9 mouse cellular contexts compared by ENCODE assay signal in the genomic region with DNA sequence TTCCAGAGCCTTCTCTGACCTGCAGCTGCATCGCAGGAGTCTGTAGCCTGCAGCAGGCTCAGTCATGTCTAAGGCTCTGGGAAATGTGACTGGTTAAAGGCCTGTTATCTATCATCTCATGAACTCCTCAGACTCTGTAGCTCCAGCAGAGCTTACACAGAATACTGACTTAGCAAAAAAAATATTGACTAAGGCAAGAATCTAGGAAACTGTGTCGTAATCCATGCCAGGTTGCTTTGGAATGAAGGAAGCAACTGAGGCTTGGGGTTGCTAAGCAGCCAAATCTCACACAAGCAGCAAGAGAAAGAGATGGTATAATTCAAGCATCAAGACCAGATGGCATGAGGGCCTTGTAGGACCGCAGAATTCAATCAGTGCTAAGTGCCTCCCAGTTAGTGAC.
A peak's percentile ranks its signal among the peaks of the same experiment; 100 is the strongest.
DNase-seq lines count a peak whose midpoint lies in the region; ATAC-seq and TF ChIP-seq lines count a peak whose summit lies in the region.
"Had no signal": no experiment of that assay in that cellular context is flagged by ENCODE, and none has a peak within 500 bp of the region (broad histone marks: within the 10 kb centered on the region; RNA-seq: fewer than 3 reads in every experiment).

No protein-coding gene starts in this region.

- H3K9ac ChIP-seq in forebrain, embryonic 16.5 days (replicated peaks; ENCODE audit: low read depth, low read length), result no peak overlapping the region
- no peak overlapping the region for H3K9ac ChIP-seq in forebrain, embryonic 12.5 days
- no peak overlapping the region for H3K9ac ChIP-seq in liver, embryonic 13.5 days
- H3K9ac ChIP-seq in limb, embryonic 14.5 days (ENCODE audit: low read depth, low read length, severe bottlenecking), result no peak overlapping the region
- H3K9ac ChIP-seq: lung, embryonic 15.5 days had no signal

- no peak overlapping the region for H3K27ac ChIP-seq in forebrain, embryonic 16.5 days (ENCODE audit: low read length)
- no peak overlapping the region for H3K27ac ChIP-seq in forebrain, embryonic 12.5 days
- peak overlapping the region; percentile 3; the same call in 1 of the 2 replicates for H3K27ac ChIP-seq in liver, embryonic 13.5 days
- H3K27ac ChIP-seq in limb, embryonic 14.5 days (replicated peaks; ENCODE audit: low read depth, low read length), result no peak overlapping the region
- H3K27ac ChIP-seq: lung, embryonic 15.5 days had no signal

- no peak for TF ChIP-seq POLR2A in limb, embryonic 14.5 days (IDR thresholded peaks at IDR 0.05; ENCODE audit: borderline replicate concordance, extremely low read depth, insufficient read depth, insufficient read length)

- no peaks in the 10 kb centered on the region for H3K27me3 ChIP-seq in forebrain, embryonic 16.5 days (replicated peaks; ENCODE audit: control insufficient read depth, insufficient read depth, low read length)
- H3K27me3 ChIP-seq in forebrain, embryonic 12.5 days, result 0 out of 2 replicates have a peak, but pooled peaks cover 5% of the 10 kb centered on the region
- 0 out of 2 replicates have a peak, but pooled peaks cover 2% of the 10 kb centered on the region for H3K27me3 ChIP-seq in liver, embryonic 13.5 days
- H3K27me3 ChIP-seq in limb, embryonic 14.5 days (ENCODE audit: control insufficient read depth, insufficient read depth, low read length), result no peaks in the 10 kb centered on the region
- H3K27me3 ChIP-seq: lung, embryonic 15.5 days had no signal

- no peak overlapping the region for H3K4me3 ChIP-seq in forebrain, embryonic 16.5 days (replicated peaks; ENCODE audit: low read length)
- H3K4me3 ChIP-seq in forebrain, embryonic 12.5 days (replicated peaks), result no peak overlapping the region
- no peak overlapping the region for H3K4me3 ChIP-seq in liver, embryonic 13.5 days (replicated peaks)
- H3K4me3 ChIP-seq in limb, embryonic 14.5 days (replicated peaks; ENCODE audit: low read length), result no peak overlapping the region
- H3K4me3 ChIP-seq: lung, embryonic 15.5 days had no signal

- no peaks in the 10 kb centered on the region for H3K36me3 ChIP-seq in forebrain, embryonic 16.5 days (ENCODE audit: control insufficient read depth, insufficient read depth)
- H3K36me3 ChIP-seq in forebrain, embryonic 12.5 days (replicated peaks), result no peaks in the 10 kb centered on the region
- no peaks in the 10 kb centered on the region for H3K36me3 ChIP-seq in liver, embryonic 13.5 days
- H3K36me3 ChIP-seq in limb, embryonic 14.5 days (ENCODE audit: control insufficient read depth, insufficient read depth, low read length), result no peaks in the 10 kb centered on the region
- H3K36me3 ChIP-seq: lung, embryonic 15.5 days had no signal

- H3K4me1 ChIP-seq in forebrain, embryonic 16.5 days (replicated peaks; ENCODE audit: control insufficient read depth, insufficient read depth, low read length), result peaks cover 9% of the 10 kb centered on the region
- H3K4me1 ChIP-seq in forebrain, embryonic 12.5 days, result peaks cover 15% of the 10 kb centered on the region
- peaks cover 57% of the 10 kb centered on the region for H3K4me1 ChIP-seq in liver, embryonic 13.5 days (replicated peaks)
- H3K4me1 ChIP-seq in limb, embryonic 14.5 days (ENCODE audit: control insufficient read depth, insufficient read depth, low read length), result peaks cover 48% of the 10 kb centered on the region

- H3K9me3 ChIP-seq in forebrain, embryonic 16.5 days (ENCODE audit: control insufficient read depth, low read length), result no peaks in the 10 kb centered on the region
- no peaks in the 10 kb centered on the region for H3K9me3 ChIP-seq in forebrain, embryonic 12.5 days
- H3K9me3 ChIP-seq in liver, embryonic 13.5 days (replicated peaks), result no peaks in the 10 kb centered on the region
- no peaks in the 10 kb centered on the region for H3K9me3 ChIP-seq in limb, embryonic 14.5 days (ENCODE audit: control insufficient read depth, low read length)
- H3K9me3 ChIP-seq: lung, embryonic 15.5 days had no signal

- H3K4me2 ChIP-seq in forebrain, embryonic 16.5 days (ENCODE audit: low read length), result no peak overlapping the region
- no peak overlapping the region for H3K4me2 ChIP-seq in forebrain, embryonic 12.5 days
- H3K4me2 ChIP-seq in liver, embryonic 13.5 days, result no peak overlapping the region
- H3K4me2 ChIP-seq in limb, embryonic 14.5 days (replicated peaks; ENCODE audit: low read depth, low read length, severe bottlenecking), result no peak overlapping the region
- H3K4me2 ChIP-seq: lung, embryonic 15.5 days had no signal

- DNase-seq in liver, embryonic 13.5 days, result no peak
- DNase-seq in liver, result no peak
- peak; percentile 49 for DNase-seq in brain, embryonic 18.5 days (ENCODE audit: low read depth, low spot score)
- peak; percentile 36 for DNase-seq in limb, embryonic 14.5 days (ENCODE audit: low spot score)
- DNase-seq in cerebellum, adult 9-11 months, result no peak
- no peak for DNase-seq in cerebellum, postnatal 14 days

- 64% methylated on average over 3 of the region's 3 CpGs for WGBS in forebrain, embryonic 16.5 days
- WGBS in forebrain, embryonic 12.5 days, result 82% methylated on average over 3 of the region's 3 CpGs
- 65% methylated on average over 3 of the region's 3 CpGs for WGBS in liver, embryonic 13.5 days (ENCODE audit: insufficient replicate concordance)
- 25% methylated on average over 3 of the region's 3 CpGs for WGBS in limb, embryonic 14.5 days

- ATAC-seq in forebrain, embryonic 16.5 days, result peak; percentile 57
- no peak for ATAC-seq in forebrain, embryonic 12.5 days (ENCODE audit: low FRiP score)
- ATAC-seq in liver, embryonic 13.5 days (ENCODE audit: low read depth), result no peak
- ATAC-seq in limb, embryonic 14.5 days (ENCODE audit: low FRiP score, low read depth), result no peak

Comparison
In these comparisons a context has a peak if more than half of its experiments do, and no peak if none do; other contexts are left out.
1. DNase-seq: peak in brain, embryonic 18.5 days (single experiment) and limb, embryonic 14.5 days (single experiment); none in liver, embryonic 13.5 days (single experiment), liver (single experiment), cerebellum, adult 9-11 months (single experiment) and cerebellum, postnatal 14 days (0 of 2).